Mouse (Mus musculus) spleen, adult 2 months (tissue): ENCODE results near the gene Sp3. TPM values are rescaled to one million over a fixed set of nuclear protein-coding genes. Genes with fewer than 3 reads are reported as not detected.

Experiments
- DNase-seq, 2 experiments: peaks; one replicate each; pipeline versions ENCODE4 v3.0.0 to v3.0.0-alpha.2; 2012 to 2021; ENCODE audit warnings: low spot score in 2 of 2, low read depth in 1 of 2
- H3K27ac ChIP-seq: fragments of 200-500 bp; 2 replicates; pipeline ENCODE4 v1.5.1; 2012; ENCODE audit warnings: low read length, inconsistent platforms; ENCODE audit not compliant: insufficient read depth
- H3K27me3 ChIP-seq: fragments of 200-500 bp; 2 replicates; pipeline ENCODE4 v1.6.1; 2012; ENCODE audit warnings: mild to moderate bottlenecking, moderate library complexity, low read length, inconsistent platforms; ENCODE audit not compliant: control insufficient read depth, insufficient read depth
- H3K36me3 ChIP-seq: fragments of 200-500 bp; 2 replicates; pipeline ENCODE4 v1.6.1; 2012; ENCODE audit warnings: mild to moderate bottlenecking, low read length, inconsistent platforms; ENCODE audit not compliant: control insufficient read depth, insufficient read depth
- H3K4me1 ChIP-seq: fragments of 200-500 bp; 2 replicates; pipeline ENCODE4 v1.6.1; 2011; ENCODE audit warnings: inconsistent platforms; ENCODE audit not compliant: control insufficient read depth, insufficient read depth, insufficient read length
- H3K4me3 ChIP-seq: fragments of 200-500 bp; 2 replicates; pipeline ENCODE4 v1.5.1; 2011; ENCODE audit warnings: mild to moderate bottlenecking, inconsistent platforms; ENCODE audit not compliant: insufficient read depth, insufficient read length; ENCODE audit errors: extremely low read depth
- CTCF ChIP-seq: fragments of 200-500 bp; IDR thresholded peaks from 2 replicates; pipeline ENCODE4 v1.5.1; 2011; ENCODE audit warnings: mild to moderate bottlenecking, inconsistent platforms; ENCODE audit not compliant: insufficient read depth, insufficient read length, insufficient replicate concordance; ENCODE audit errors: extremely low read depth
- POLR2A ChIP-seq: fragments of 200-500 bp; IDR thresholded peaks from 2 replicates; pipeline ENCODE4 v1.6.1; 2011; ENCODE audit warnings: low read depth, low read length, inconsistent platforms
- WGBS: fragments of 180-500 bp; shearing (Covaris S2); methylation state at CpG from one replicate; pipeline ENCODE4 v1.1.7; 2018; 5-methylcytosine and 5-hydroxymethylcytosine counted together
- polyA plus RNA-seq: library from polyadenylated mRNA; depleted of rRNA; stranded (reverse); fragments of >200 nt; gene quantifications from 2 replicates; pipeline ENCODE4 v1.2.3, GENCODE M21; 2012

The Sp3 gene
- polyA plus RNA-seq, 1 experiment = 9.4 TPM

GRCm38 (mm10) chr2:72977272-72977671 is 3.0 kb downstream of the Sp3 start:
- peaks cover 2% of the 10 kb centered on the region for H3K36me3 ChIP-seq
- H3K27ac ChIP-seq = no peak overlapping the region; the same call in 1 of the 2 replicates
- no peak for TF ChIP-seq CTCF
- no peak for TF ChIP-seq POLR2A
- H3K27me3 ChIP-seq = no peaks in the 10 kb centered on the region
- peaks cover 8% of the 10 kb centered on the region for H3K4me1 ChIP-seq
- 27% methylated on average over 1 of the region's 1 CpGs for WGBS
- H3K4me3 ChIP-seq = peak overlapping the region; percentile 40; the same call in 1 of the 2 replicates
- DNase-seq = no peak

- H3K27me3 ChIP-seq = no peaks in the 10 kb centered on the region
- peaks cover 8% of the 10 kb centered on the region for H3K4me1 ChIP-seq
- no peak for DNase-seq
- no peak overlapping the region for H3K27ac ChIP-seq
- H3K36me3 ChIP-seq = peaks cover 6% of the 10 kb centered on the region
- no peak overlapping the region for H3K4me3 ChIP-seq
- TF ChIP-seq CTCF (no peak), POLR2A (no peak)
These were observed 4.2 kb downstream of the Sp3 start for GRCm38 (mm10) chr2:72976036-72976435.

GRCm38 (mm10) chr2:72970831-72971230 is 9.4 kb downstream of the Sp3 start:
- H3K27me3 ChIP-seq = no peaks in the 10 kb centered on the region
- 88% methylated on average over 6 of the region's 6 CpGs for WGBS
- no peak for DNase-seq
- peaks cover 20% of the 10 kb centered on the region for H3K36me3 ChIP-seq
- TF ChIP-seq POLR2A = no peak
- TF ChIP-seq CTCF = no peak
- no peak overlapping the region for H3K27ac ChIP-seq
- H3K4me1 ChIP-seq = peaks cover 4% of the 10 kb centered on the region
- no peak overlapping the region for H3K4me3 ChIP-seq

GRCm38 (mm10) chr2:72970302-72970701 is 9.9 kb downstream of the Sp3 start:
- 89% methylated on average over 4 of the region's 4 CpGs for WGBS
- DNase-seq = no peak
- TF ChIP-seq POLR2A = no peak
- no peak overlapping the region for H3K4me3 ChIP-seq
- no peaks in the 10 kb centered on the region for H3K27me3 ChIP-seq
- peaks cover 18% of the 10 kb centered on the region for H3K36me3 ChIP-seq
- H3K4me1 ChIP-seq = peaks cover 4% of the 10 kb centered on the region
- H3K27ac ChIP-seq = no peak overlapping the region

GRCm38 (mm10) chr2:72968536-72968935 is 11.7 kb downstream of the Sp3 start:
- Histone ChIP-seq H3K4me1 (peaks cover 2% of the 10 kb centered on the region), H3K4me3 (no peak overlapping the region), H3K36me3 (peaks cover 18% of the 10 kb centered on the region), H3K27ac (no peak overlapping the region), H3K27me3 (no peaks in the 10 kb centered on the region)
- no peak for DNase-seq
- TF ChIP-seq POLR2A (no peak), CTCF (no peak)
- 93% methylated on average over 1 of the region's 1 CpGs for WGBS

GRCm38 (mm10) chr2:72965450-72965849 is 14.8 kb downstream of the Sp3 start:
- TF ChIP-seq CTCF (no peak), POLR2A (no peak)
- H3K27ac ChIP-seq = no peak overlapping the region
- H3K27me3 ChIP-seq = no peaks in the 10 kb centered on the region
- H3K36me3 ChIP-seq = peaks cover 12% of the 10 kb centered on the region
- peaks cover 2% of the 10 kb centered on the region for H3K4me1 ChIP-seq
- no peak for DNase-seq
- 86% methylated on average over 2 of the region's 2 CpGs for WGBS
- H3K4me3 ChIP-seq = no peak overlapping the region

- no peak for TF ChIP-seq POLR2A
- TF ChIP-seq CTCF = no peak
- Histone ChIP-seq H3K27me3 (no peaks in the 10 kb centered on the region), H3K4me3 (no peak overlapping the region), H3K27ac (no peak overlapping the region), H3K4me1 (peaks cover 3% of the 10 kb centered on the region; the same call in 1 of the 2 replicates), H3K36me3 (peaks cover 11% of the 10 kb centered on the region)
- DNase-seq = no peak
- 98% methylated on average over 3 of the region's 3 CpGs for WGBS
These were observed 23.8 kb downstream of the Sp3 start for GRCm38 (mm10) chr2:72956415-72956814.
